Mouse (Mus musculus) lung, adult 2 months (tissue): ENCODE results near the gene Pik3r6. TPM values are rescaled to one million over a fixed set of nuclear protein-coding genes. Genes with fewer than 3 reads are reported as not detected.

ENCODE experiments used
- DNase-seq: peaks from one replicate; pipeline ENCODE4 v3.0.0; 2022
- H3K4me1 ChIP-seq: fragments of 200-500 bp; 2 replicates; pipeline ENCODE4 v1.6.1; 2011; ENCODE audit warnings: low read length; ENCODE audit not compliant: control insufficient read depth, insufficient read depth
- H3K4me3 ChIP-seq: fragments of 200-500 bp; replicated peaks from 2 replicates; pipeline ENCODE3; 2011; ENCODE audit warnings: low read depth, mild to moderate bottlenecking, control low read depth, low read length; ENCODE audit errors: extremely low read depth
- CTCF ChIP-seq: fragments of 200-500 bp; IDR thresholded peaks from 2 replicates; pipeline ENCODE4 v1.5.1; 2011; ENCODE audit warnings: mild to moderate bottlenecking, low read length, control low read depth; ENCODE audit not compliant: insufficient read depth
- POLR2A ChIP-seq: fragments of 200-500 bp; IDR thresholded peaks from 2 replicates; pipeline ENCODE4 v1.6.1; 2011; ENCODE audit warnings: low read depth, mild to moderate bottlenecking, control low read depth, low read length, borderline replicate concordance; ENCODE audit errors: extremely low read depth
- WGBS: fragments of 180-500 bp; shearing (Covaris S2); methylation state at CpG from one replicate; pipeline ENCODE4 v1.1.7; 2018; 5-methylcytosine and 5-hydroxymethylcytosine counted together
- polyA plus RNA-seq: library from polyadenylated mRNA; depleted of rRNA; stranded (reverse); fragments of >200 nt; gene quantifications from 2 replicates; pipeline ENCODE4 v1.2.3, GENCODE M21; 2012

The Pik3r6 gene
- polyA plus RNA-seq, 1 experiment: 13.3 TPM

DNA sequence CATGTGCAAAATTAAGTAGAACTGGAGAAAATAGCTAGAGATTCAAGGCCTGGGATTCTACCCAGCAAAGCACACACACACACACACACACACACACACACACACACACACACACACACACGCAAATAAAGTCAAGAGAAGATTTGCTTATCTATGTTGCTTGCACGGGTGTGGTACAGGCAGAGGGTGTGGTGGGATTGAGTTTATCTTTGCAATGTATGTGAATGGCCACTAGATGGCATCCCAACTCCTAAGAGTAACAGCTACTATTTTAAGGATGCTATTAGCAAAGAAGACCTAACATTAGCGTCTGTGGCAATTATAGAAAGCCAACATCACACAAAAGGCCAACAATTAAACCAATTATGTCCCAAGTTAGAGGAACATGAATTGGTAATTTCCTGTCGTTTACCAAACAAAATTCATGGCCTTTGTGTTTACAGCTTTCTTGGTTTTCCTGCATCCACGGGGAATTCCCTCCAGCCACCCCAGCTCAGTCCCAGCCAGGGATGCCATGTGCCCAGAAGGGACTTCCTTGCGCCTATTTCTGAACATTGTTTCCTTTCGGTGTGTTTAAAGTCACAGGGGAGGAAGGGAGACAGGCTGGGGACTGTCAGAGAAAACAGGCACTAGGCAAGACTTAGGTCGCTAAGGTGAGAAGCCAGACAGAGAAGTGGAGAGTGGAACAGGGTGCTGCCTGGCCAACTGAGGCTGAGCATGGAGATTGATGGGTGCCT lies 17.4 kb upstream of the Pik3r6 start:
- Histone ChIP-seq H3K4me1 (no peaks in the 10 kb centered on the region), H3K4me3 (no peak overlapping the region)
- WGBS: 25% methylated on average over 8 of the region's 8 CpGs
- TF ChIP-seq POLR2A (no peak), CTCF (peak; percentile 60)
- no peak for DNase-seq

DNA sequence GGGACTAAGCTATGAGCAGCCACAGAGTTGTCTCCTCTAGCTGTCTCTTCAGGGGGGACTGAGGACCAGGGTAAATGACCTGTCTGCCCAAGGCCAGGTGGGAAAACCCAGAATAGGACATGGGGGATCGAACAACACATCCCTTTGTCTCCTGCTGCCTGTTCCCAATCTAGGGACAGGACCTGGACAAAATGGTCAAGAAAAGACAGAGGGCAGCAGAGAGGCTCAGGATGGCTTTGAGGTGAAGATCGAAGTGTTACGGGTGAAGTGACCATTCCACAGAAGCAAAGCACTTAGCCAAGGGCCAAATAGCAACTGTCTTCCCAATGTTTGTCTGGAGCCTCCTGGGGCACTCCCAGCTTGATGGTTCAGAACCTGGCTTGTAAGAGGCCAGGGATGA lies 16.7 kb upstream of the Pik3r6 start:
- WGBS: 91% methylated on average over 3 of the region's 3 CpGs
- no peak overlapping the region for H3K4me3 ChIP-seq
- DNase-seq: no peak
- no peak for TF ChIP-seq POLR2A
- H3K4me1 ChIP-seq: no peaks in the 10 kb centered on the region

DNA sequence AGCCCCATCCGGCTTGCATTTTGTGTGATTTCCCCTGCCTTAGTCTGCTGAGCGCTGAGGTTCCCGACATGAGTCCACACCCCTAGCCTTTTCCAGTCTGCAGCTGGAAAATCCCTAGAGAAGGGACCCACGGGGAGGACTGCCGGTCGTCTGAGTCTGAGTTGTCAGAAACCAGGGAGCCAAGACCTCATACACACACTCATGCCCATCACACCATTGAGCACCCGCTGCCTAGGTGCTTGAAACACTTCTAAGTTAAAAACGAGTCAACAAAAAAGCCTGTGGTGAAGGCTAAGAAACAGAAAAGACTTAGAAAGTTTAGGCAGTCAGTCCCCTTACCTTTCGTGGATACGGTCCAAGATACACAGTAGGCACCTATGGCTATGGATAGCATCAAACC lies 15.1 kb upstream of the Pik3r6 start:
- 71% methylated on average over 10 of the region's 10 CpGs for WGBS

DNA sequence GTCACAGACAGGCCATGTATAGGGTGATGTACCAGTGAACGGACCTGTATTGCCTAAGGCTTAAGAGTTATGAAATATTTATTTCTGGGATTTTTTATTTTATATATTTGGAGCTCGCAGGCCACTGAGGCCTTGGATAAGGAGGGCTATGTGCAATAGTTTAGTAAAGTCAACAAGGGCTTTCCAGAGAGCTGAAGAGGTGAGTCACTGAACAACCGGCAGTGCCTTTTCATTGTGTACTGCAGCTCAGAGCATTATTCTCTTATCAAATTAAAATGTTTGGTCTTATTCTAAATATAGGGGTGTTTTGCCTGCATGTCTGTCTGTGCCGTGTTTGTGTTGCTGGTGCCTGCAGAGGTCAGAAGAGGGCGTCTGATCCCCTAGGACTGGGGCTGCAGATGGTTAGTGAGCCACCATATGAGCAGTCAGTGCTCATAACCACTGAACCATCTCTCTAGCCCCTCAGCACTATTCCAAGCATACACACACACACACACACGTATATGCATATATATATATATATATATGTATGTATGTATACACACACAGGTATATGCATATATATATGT lies 14.5 kb upstream of the Pik3r6 start:
- no peak for DNase-seq
- Histone ChIP-seq H3K4me1 (no peaks in the 10 kb centered on the region), H3K4me3 (no peak overlapping the region)
- TF ChIP-seq CTCF (no peak), POLR2A (no peak)
- WGBS: 52% methylated on average over 6 of the region's 6 CpGs

More for the DNA sequence above, 15.1 kb upstream of the Pik3r6 start:
- TF ChIP-seq CTCF: no peak
- no peak for DNase-seq
- H3K4me1 ChIP-seq: no peaks in the 10 kb centered on the region
- H3K4me3 ChIP-seq: no peak overlapping the region

DNA sequence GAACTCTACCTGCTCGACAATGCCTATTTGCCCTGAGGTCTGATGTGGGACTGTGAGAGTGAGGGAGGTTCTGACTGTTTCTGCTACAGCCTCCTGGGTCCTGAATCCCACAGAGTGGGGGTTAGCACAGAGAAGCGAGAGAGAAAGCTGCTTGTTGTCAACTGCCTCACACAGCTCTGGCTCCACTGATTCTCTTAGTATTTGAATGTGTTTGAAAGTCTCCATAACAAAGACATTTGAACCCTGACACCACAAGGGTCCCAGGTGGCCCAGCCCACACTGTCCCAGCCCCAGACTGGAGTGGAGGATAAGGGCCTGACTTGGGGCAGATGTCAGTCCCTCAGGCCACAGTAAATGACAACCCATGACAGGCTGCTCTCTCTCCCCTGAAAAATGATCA lies 13.6 kb upstream of the Pik3r6 start:
- no peak for DNase-seq
- Histone ChIP-seq H3K4me1 (no peaks in the 10 kb centered on the region), H3K4me3 (no peak overlapping the region)
- WGBS: 75% methylated on average over 2 of the region's 2 CpGs
- TF ChIP-seq POLR2A: no peak
- no peak for TF ChIP-seq CTCF

DNA sequence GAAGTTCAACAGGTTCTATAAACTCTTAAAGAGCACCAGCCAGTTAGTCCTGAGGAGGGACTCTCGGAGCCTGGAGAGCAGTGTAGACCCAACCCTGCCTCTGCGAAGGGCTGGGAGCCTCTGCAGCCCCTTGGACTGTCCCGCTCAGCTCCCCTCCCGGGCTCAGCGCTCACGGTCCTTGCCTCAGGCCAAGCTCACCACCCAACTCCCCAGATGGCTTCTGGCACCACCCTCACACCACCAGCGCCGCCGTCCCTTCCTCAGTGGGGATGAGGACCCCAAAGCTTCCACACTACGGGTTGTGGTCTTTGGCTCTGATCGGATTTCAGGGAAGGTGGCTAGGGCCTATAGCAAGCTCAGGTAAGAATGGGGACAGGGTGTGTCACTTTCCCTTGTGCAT lies 10.2 kb upstream of the Pik3r6 start:
- Histone ChIP-seq H3K4me1 (no peaks in the 10 kb centered on the region), H3K4me3 (no peak overlapping the region)
- 90% methylated on average over 11 of the region's 11 CpGs for WGBS
- TF ChIP-seq CTCF (no peak), POLR2A (no peak)
- no peak for DNase-seq

DNA sequence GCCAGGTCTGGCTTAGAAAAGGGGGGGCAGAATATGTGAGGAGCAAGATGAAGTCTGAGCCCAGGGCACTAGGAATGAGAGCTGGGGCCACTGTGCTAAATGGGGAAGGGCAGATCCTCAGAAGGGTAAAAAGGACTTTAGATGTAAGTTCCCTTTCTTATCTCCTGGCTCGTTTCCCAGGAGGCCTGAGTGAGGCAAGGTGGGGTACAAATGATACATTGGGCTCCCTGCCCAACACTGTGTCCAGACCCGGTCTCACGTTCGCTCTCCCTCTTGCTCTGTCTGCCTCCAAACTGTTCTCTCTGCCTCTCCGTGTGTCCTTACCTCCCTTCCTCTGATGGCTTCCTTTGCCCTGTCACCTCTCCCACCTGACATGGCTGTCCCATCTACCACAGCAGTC lies 9.1 kb upstream of the Pik3r6 start:
- Histone ChIP-seq H3K4me3 (no peak overlapping the region), H3K4me1 (no peaks in the 10 kb centered on the region)
- WGBS: 52% methylated on average over 5 of the region's 5 CpGs
- TF ChIP-seq CTCF (no peak), POLR2A (no peak)
- DNase-seq: no peak

DNA sequence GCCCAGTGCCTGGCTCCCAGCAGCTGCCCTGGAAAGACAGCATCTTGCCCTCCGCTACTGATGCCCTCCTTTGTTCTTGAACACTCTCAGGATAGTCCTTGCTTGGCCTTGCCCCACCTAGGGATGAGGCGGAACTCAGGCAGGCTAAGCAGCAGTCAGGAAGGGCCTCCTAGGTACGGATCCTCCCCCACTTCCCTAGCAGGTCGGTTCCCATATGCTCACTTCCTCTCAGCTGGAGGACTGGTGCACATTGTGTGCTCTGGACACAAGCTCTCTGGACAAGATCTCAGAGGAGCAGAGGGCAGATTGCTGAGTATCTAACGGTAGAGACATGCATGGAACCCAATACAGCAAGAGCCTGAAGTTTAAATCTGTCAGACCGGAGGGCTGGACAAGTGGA lies 5.7 kb upstream of the Pik3r6 start:
- no peak for DNase-seq
- no peak for TF ChIP-seq CTCF
- no peak for TF ChIP-seq POLR2A
- peaks cover 2% of the 10 kb centered on the region; the same call in 1 of the 2 replicates for H3K4me1 ChIP-seq
- 43% methylated on average over 6 of the region's 6 CpGs for WGBS
- no peak overlapping the region for H3K4me3 ChIP-seq

DNA sequence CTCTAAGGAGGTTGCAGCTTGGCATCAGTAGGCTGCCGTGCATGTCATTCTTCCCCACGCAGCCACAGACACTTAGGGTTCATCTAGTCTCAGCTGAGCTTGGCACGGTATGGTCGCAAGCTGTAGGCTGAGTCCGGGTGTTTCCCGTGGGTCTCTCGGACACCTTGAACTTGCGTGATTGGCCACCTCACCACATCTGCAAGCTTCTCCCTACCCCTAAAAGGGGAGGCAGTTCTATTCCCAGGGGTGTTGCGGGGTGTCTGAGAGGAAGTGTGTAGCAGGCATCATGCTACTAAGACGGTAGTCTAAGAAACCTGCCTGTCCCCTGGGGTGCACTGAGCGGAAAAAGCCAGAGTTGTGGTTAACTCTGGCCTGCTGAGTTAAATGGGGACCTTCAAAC lies 4.3 kb upstream of the Pik3r6 start:
- WGBS: 84% methylated on average over 11 of the region's 11 CpGs
- TF ChIP-seq POLR2A (no peak), CTCF (no peak)
- DNase-seq: no peak
- Histone ChIP-seq H3K4me3 (no peak overlapping the region), H3K4me1 (peaks cover 3% of the 10 kb centered on the region)

DNA sequence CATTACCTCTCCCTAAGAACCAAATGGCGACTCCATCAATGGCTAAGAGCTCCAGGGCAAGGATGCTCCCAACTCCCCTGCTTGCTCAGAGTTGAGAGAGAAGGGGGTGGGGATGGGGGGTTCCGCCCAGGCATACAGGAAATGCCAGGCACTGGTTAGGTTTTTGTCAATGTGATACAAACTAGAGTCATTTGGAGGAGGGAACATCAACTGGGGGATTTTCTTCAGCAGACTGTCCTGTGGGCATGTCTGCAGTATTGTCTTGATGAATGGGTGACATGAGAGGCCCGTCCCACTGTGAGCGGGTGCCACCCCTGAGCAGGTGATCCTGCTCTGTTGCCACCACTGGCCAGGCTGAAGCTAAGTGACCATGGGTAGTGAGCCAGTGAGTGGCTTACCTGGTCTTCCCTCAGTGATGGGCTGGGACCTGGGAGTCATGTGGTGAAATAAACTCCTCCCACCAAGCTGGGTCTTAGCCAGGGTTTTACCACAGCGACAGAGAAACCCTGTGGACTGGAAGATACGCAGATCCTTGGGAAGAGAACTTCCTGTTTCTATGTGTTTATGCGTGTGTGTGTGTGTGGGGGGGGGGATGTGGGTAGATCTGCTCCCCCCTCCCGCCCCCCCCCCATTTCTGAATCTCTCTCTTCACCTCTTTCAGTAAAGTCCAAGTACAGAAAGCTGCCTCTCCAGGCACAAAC lies 3.7 kb upstream of the Pik3r6 start:
- no peak overlapping the region for H3K4me3 ChIP-seq
- 51% methylated on average over 8 of the region's 8 CpGs for WGBS
- H3K4me1 ChIP-seq: peaks cover 5% of the 10 kb centered on the region
- no peak for TF ChIP-seq POLR2A
- no peak for TF ChIP-seq CTCF
- no peak for DNase-seq
